Mouse (Mus musculus) embryo, embryonic 10.5 days (tissue): Measurements from ENCODE around the gene Nsd2.
"Not testable (repeated sequence)": the region's sequence is repeated elsewhere in the genome, so short reads cannot be mapped to it uniquely, and the experiment has no call there.

Experiments
- DNase-seq: peaks from one replicate; pipeline ENCODE4 v3.0.0-alpha.2; 2015; ENCODE audit warnings: low spot score

Nsd2 gene

DNA sequence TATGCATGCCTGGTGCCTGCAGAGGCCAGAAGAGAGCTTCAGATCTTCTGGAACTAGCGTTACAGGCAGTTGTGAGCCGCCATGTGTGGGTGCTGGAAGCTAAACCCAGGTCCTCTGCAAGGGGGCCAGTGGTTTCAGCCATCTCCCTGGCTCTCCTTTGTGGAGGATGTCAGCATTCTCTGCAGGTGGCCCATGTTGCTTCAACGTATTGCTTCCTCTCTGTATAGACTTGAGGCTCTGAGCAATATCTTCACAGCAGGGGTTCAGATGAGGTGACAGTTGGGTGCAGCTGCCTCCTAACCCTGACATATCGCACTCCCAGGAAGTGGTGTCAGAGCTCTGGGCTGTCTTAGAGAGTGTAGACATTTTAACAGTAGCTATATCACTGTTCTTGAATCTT is 30.9 kb downstream of the Nsd2 start:
- no peak for DNase-seq

DNA sequence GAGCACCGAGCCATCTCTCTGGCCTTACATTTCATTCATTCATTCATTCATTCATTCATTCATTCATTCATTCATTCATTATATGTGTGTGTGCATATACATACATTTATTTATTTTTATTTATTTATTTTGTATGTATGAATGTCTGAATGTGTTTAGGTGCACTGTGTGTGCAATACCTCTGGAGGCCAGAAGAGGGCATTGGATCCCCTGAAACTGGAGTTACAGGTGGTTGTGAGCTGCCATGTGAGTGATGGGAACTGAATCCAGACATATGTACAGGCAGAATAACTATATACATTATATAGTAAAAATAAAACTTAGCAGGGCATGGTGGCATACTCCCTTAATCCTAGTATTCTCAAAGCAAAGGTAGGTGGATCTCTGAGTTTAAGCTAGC is 32.6 kb downstream of the Nsd2 start:
- no peak for DNase-seq

DNA sequence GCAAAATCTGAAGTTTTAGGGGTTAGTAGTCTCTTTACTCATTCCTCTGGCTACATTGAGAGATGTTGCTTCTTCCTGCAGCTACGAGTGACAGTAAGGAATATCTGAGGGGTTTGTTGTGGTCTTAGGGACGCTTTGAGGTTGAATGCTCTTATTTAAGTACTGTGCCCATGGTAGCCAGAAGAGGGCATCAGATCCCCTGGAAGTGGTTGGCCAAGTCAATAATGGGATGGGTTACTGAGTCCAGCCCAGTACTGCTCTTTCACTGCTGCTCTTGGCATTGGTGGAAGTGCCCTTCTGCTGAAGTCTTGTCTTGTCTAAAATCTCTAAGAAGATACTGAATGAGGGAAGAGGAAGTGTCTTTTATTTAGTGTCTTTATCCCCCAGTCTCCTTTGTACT is 33.5 kb downstream of the Nsd2 start:
- no peak for DNase-seq

DNA sequence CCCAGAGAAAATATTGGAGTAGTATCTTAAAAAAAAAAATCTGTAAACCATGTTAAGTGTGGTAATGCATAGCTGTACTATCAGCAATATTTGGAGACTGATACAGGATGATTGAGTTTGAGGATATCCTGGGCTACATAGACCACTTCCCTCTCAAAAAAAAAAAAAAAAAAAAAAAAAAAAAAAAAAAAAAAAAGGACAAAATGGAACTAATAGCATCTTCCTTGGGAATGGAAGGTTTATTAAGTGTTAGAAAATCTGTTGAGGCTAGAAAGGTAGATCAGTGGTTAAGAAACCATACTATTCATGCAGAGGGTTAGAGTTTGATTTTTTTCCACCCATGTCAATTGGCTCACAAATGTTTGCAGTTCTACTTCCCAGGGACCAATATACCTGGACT is 37.2 kb downstream of the Nsd2 start:
- DNase-seq: no peak

DNA sequence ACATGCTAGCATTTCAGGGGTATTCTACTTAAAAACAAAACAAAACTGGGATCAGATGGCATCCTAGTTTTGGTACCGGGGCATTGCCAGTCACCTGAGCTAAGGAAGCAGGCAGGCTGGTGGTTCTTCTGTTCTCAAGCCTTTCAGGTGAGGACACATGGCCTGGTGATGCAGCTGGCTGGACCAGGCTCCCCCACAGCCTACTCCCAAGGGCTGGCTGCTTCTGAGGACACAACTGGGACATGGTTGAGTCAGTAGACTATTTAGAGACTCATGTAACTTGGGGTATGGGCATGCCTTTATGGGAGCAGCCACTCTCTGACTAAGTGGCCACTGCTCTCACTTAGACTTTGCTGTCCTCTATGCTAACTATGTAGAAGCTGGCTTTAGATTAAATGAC is 54.9 kb downstream of the Nsd2 start:
- no peak for DNase-seq

DNA sequence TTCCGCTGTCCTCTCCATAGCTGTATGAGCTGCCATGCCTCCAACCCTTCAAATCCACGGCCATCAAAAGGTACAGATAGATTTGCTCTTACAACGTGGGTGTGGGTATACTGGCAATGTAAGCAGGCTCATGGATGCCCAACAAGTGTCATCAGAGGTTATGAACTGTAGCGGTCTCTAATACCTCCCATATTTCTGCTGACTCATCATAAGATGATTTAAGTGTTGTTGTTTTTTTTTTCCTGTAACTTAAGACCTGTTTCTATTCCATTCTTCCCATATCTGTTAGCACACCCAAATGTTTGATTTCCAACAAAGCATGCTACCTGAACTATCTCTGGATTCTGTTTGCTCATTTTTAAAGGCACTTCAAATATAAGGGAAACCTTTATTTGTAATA is 60.6 kb downstream of the Nsd2 start:
- no peak for DNase-seq

DNA sequence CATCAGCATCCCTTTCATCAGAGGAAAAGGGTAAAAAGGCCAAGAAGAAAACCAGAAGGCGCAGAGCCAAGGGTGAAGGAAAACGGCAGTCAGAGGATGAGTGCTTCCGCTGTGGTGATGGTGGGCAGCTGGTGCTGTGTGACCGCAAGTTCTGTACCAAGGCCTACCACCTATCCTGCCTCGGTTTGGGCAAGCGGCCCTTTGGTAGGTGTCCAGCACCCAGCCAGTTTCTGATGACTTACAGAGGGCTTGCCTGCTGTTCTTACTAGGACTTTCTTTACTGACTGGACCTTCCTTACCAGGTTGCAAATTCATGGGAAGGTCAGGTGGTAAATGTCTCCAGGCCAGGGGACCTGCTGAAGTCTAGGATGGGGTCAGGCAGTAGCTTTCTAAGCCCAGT is 72.9 kb downstream of the Nsd2 start:
- no peak for DNase-seq

DNA sequence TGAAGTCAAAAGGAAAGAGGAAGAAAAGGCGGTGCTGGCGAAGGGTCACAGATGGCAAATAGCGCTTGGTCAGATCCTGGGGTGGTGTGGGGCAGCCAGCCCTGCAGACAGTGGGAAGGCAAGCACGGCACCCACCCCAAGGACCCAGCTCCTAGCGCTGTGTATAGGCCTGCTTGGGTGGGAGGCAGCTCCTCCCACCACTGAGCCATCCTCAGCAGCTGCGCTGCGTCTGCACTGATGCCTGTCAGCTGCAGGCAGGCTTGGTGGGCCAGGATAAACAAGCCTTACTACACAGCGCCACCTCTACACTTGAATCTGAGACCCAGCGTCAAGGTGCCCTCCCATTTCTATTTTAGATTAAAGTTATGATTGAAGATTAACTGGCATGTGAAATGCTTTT is 74.6 kb downstream of the Nsd2 start:
- DNase-seq: no peak

DNA sequence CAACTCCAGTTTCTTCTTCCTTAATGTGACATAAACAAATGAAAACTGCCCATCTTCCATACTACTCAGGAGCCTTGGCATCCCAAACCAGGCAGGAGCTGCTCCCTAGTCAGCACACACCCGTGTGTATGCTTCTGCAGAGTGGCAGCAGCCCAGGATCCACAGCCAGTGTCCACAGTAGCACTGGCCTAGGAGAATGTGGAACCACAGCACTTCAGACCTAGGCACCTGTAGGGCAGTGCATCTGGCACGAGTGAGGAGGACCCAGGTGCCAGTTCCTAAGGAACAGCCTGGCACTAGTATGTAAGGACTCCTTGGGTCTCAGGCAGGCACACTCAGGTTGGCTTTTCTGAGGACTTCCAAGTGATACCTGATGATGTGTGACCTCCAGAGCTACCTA is 76.6 kb downstream of the Nsd2 start:
- DNase-seq: no peak

DNA sequence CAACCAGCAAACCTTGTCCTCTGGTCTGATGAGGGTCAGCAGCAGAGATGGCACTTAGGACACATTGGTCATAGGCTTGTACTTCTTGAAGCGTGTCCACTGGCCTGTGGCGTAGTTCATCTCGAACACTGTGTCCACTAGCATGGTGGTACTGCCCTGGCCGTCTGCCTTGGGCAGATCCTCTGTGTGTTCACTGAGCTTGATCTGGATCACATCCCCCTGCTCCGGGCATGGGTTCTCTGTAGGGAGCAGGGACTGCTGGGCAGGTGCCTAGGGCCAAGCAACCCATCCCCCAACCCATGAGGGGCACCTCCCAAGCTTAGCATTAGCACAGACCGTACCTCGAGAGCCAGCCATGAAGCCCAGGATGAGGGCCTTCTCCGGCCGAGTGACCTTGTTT is 78.1 kb downstream of the Nsd2 start:
- DNase-seq: no peak

DNA sequence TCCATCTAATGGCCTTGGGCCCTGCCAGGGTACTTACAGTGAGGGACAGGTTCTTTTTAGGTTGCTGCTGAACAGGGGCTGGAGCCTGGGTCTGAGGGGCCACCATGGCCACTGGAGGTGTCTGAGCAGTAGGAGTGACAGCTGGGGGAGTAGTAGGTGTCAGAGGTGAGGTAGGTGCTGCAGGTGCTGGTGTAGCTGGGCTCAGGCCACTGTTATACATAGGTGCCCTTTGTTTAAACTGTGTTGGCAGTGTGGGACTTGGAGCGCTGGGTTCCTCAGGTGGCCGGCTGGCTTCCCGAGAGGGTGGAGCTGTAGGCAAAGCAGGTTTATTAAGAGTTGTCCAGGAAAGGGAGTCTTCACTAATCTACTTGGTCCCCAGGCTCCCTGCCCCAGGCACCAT is 78.7 kb downstream of the Nsd2 start:
- no peak for DNase-seq

DNA sequence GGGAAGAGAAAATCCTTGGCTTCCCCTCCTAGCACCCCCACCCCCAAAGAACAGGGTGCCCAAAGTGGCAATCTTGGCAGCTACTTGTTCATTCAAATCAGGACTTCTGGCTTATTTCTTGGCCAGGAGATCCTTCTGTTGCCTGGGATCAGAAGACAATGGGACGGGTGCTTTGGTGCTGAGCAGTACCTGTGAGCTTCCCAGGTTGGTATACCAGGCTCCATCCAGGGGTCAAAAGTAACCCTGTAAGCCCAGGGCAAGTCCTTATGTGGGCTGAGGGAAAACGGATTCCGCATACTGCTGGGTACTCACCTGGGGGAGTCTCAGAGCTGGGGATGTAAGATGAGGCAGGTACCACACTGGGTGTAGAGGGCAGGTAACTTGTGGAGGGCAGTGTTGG is 79.6 kb downstream of the Nsd2 start:
- DNase-seq: no peak

DNA sequence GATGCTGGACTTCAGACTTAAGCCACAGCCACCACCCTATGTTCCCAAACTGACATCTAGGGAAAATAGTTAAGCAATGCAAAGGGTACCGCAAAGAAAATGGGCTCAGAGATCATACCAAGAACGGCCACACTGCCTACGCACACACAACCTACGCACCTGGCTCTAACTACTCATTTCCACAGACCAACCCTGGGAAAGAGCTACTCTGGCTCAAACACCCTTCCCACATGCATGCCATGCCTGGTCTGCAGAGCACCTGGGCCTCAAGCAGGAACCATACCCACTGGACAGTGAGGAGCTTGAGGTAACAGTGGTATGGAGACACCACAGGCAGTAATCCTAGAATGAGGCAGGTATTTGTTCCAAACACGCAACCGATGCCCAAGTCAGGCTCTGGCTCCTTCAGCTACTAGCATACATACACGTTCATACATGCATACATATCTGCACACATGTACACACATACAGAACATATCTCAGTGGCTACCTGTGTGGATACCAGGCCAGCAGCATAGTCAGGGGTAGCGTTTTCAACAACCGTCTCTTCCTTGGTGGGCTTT is 80.3 kb downstream of the Nsd2 start:
- no peak for DNase-seq

DNA sequence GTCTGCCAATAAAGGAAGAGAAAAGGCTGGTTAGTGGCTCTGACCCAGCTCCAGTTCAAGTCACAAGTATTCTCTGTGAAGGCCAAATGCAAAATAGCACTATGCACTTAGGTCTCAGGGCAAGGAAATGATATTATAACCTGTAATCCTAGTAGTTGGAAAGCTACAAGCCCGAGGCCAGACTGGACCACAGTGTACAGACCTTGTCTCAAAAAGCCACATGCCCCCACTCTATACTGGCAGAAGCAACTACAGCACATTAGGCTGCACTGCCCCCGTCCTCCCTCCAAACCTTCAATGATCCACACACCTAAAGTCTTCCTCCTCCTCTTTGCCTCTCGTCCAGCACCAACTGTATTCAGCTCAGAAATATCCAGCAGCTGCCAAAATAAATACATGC is 80.8 kb downstream of the Nsd2 start:
- DNase-seq: no peak

DNA sequence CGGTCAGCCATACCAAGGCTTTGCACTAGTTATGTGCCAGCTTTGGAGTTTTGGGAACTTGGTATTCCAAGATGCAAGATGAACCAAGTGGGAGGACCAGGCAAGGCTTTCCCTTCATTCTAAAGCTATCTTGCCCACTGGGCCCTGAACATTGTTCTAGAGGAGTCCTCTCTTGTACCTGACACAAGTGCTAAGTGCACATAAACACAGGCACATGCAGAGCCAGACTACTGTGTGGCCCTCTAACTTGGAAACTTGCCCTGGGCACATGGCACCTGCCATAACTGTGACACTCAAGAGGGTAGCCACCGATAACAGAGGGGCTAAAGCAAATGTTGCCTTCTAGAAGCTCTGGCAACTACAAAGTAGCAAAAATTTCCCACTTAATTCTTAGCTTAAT is 82.2 kb downstream of the Nsd2 start:
- DNase-seq: no peak

DNA sequence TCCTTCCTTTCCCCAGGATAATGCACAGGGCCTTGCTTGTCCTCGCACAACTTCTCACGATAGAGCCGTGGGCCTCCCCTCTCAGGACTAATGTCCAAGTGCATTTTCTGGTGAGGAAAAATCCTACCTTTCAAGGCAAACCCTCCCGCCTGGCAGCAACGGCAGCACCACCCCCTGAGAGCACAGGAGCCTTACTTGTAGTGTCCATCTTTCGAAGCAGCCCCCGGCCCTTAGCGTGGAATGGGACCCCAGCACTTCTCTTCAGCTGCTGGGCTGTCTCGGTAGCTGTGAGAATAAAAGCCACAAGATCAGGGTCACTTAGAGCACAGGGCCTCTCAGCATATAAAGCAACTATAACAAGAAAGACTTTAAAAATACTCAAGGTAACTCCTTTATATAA is 82.7 kb downstream of the Nsd2 start:
- DNase-seq: no peak

DNA sequence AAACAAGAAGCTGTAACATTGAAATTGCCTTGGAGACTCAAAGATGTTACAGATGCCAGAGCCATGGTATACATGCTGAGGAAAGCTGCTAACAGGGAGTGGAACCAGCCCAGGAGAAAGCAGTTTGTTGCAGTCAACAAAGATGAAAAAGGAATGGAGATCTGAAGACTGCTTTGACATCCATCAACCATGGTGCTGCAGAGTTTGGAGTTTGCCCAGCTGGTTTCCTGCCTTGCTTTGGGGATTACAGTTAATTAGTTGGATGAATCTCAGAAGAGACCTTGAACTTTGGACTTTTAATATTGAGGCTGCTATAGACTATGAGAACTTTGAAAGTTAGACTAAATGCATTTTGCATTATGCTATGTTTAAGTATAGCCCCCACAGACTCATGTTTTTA is 94.5 kb downstream of the Nsd2 start:
- DNase-seq: not testable (repeated sequence)

DNA sequence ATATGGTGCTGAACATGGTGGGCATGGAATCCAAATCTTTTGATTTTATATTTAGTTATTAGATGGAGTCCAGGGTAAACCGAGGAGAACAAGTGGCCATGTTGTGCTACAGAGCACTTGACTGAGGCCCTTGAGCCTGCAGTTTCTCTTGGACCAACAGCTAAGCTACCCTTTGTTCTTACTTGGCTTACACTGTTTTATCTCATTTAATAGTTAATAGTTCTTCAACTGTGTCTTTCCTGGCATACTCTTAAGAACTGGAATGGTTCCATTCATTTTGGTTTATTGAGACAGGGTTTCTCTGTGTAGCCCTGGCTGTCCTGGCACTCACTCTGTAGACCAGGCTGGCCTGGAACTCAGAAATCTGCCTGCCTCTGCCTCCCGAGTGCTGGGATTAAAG is 96.1 kb downstream of the Nsd2 start:
- DNase-seq: not testable (repeated sequence)

DNA sequence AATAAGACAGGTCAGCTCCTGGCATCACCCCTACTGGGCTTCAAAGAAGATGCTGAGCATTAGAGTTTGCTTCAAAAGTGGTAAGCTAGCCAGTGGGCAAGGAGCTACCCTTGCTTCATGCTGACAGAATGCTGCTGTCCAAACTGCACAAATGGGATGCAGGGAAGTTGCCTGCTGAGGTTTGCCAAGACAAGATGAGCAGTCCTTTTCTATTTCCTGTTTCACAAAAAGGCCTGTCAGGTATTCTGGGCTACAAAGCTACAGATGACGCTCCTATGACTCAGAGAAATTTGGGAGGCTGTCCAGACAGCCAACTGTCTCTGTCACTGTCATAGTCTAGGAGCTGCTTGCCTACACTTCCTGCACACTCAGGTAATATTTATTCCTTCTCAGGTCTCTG is 98.9 kb downstream of the Nsd2 start:
- DNase-seq: no peak

DNA sequence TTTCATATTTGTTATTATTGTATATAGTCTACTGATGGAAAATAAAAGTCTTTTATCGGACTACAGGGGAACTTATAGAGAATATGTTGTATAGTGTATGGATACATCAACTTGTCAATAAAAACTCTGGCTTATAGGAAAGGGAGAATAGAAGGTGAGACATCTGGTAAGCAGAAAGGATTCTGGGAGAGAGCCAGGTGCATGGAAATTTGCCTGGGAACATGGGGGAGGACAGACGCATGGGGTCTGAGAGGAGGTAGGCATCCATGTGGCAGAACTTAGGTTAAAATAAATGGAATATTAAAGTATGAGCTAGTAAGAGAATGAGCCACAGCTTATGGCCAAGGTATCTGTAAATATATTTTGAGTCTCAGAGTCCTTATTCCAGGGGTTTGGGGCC is 99.5 kb downstream of the Nsd2 start:
- DNase-seq: no peak

DNA sequence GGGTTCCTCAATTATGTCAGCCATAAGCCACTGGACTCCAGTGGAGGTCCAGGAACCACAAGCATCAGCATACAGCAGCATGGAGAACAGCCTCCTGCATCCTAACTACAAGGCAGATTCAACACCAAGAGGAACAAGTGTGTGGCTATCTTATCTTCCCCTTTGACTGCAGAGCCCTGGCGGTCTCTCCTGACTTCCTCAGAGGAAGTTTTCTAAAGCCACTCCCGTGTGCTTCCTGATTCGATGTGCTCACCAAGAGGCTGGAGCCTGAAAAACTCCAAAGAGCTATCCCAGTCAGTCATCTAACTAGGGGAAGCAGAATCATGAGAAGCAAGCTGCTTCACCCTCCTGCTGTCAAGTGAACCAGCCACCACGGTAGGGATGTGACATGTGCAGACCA is 100.4 kb downstream of the Nsd2 start:
- no peak for DNase-seq

DNA sequence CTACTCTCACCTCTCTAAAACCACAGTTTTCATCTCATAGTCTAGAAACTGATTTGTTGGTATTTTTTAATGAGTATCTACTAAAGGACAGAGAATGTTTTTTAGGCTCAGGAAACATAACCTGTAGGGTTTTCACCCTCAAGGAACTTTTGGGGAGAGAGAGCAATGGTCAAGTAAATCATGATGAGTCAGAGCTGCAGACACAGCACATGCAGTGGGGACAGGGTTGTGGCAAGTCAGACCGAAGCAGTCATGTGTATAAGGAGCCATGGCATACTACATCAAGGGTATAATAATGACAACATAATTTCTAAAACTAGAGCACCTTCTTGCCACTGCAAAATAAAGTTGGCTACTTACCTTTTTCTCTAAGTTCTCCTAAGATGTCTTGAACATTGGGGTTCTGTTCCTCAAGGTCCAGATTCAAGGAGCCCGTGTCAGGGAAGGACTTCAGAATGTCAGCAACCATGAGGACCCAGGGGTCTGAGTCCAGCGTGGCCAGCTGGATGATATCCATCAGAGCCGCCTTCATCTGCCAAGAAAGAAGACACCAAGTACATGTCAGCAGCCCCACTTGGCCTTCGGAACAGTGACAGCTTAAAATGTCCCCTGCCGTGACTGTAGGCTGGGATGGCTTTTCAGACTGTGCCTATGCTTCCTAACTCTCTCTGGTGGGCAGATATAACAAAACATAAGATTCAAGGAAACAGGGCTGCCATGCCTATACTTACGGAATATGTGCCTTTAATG is 101.1 kb downstream of the Nsd2 start:
- no peak for DNase-seq

DNA sequence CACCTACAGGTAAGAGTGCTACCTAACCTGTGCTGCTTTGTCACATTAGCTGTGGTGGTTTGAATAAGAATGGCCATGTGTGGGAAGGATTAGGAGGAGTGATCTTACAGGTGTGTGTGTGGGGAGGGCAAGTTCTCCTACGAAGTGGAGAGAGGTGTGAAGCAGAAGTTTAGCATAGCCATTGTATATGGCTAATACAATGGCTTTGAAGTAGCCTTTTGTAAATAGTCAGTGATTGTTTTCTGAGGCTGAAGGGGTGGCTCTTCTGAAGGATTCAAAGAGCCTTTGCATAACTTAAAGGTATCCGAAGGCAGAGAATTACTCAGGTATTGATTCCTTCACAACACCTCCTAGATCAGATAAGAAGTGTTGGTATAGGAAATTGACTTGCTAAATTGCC is 102.0 kb downstream of the Nsd2 start:
- no peak for DNase-seq

DNA sequence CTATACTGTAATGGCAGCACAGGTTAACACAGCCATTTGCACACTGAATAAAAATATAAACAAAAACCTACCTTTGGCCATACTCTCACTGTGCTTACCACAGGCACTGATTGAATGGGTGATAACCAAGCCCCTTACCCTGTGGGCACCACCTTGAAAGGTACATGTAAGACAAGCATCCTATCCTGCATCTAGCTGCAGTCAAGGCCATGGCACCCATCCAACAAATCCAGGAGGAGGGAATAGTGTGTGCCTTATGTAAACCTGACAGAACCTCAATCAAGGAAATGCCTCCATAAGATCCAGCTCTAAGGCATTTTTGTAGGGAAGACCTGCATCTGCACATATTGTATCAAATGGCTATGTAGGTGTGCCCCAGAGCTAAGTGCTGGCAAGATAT is 105.6 kb downstream of the Nsd2 start:
- no peak for DNase-seq
